Mouse (Mus musculus): ENCODE measurements around the gene Hsf2bp. TPM values are rescaled to one million over a fixed set of nuclear protein-coding genes. Genes with fewer than 3 reads are reported as not detected.

Hsf2bp gene
- polyA plus RNA-seq, 1 experiment from 2014 or later = 0.45 TPM

DNA sequence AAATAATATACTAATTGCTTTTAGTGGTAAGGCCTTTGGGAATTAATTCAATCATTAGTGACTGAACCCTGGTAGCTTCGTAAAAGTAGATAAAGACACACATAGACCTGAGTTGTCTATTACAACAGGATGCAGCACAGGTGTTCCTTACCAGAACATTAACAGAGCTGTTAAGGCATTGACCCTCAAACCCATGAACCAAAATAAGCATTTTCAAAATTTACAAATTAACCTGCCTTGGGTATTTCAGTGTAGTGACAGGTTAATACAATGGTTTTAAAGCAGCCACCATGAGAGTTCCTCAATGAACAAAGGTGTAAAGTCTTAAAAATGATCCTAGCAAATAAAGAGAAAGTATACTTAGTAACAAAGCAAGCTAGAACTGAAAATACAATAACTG, 69.6 kb downstream of the Hsf2bp start:
- Histone ChIP-seq H3K9me3 (replicated peaks; ENCODE audit: control insufficient read depth, low read length) (no peaks in the 10 kb centered on the region), H3K4me2 (ENCODE audit: low read depth, low read length) (no peak overlapping the region), H3K36me3 (ENCODE audit: control insufficient read depth, insufficient read depth, low read length) (no peaks in the 10 kb centered on the region), H3K4me1 (ENCODE audit: control insufficient read depth, insufficient read depth, low read length) (peaks cover 10% of the 10 kb centered on the region; the same call in 1 of the 2 replicates), H3K27me3 (ENCODE audit: control insufficient read depth, insufficient read depth, low read length) (no peaks in the 10 kb centered on the region), H3K4me3 (replicated peaks; ENCODE audit: low read length) (no peak overlapping the region), H3K9ac (ENCODE audit: low read length) (no peak overlapping the region), H3K27ac (ENCODE audit: low read length) (no peak overlapping the region)
- no peak for ATAC-seq (ENCODE audit: insufficient read depth, low FRiP score)
- WGBS = 85% methylated on average over 1 of the region's 1 CpGs

- H3K36me3 ChIP-seq (ENCODE audit: control insufficient read depth, insufficient read depth, low read length) = no peaks in the 10 kb centered on the region
- no peaks in the 10 kb centered on the region for H3K27me3 ChIP-seq (ENCODE audit: control insufficient read depth, insufficient read depth, low read length)
- H3K9me3 ChIP-seq (replicated peaks; ENCODE audit: control insufficient read depth, low read length) = no peaks in the 10 kb centered on the region
- H3K4me2 ChIP-seq (ENCODE audit: low read depth, low read length) = no peak overlapping the region
- H3K9ac ChIP-seq (ENCODE audit: low read length) = no peak overlapping the region
- WGBS = 29% methylated on average over 2 of the region's 2 CpGs
- peak overlapping the region; percentile 56 for H3K27ac ChIP-seq (ENCODE audit: low read length)
- peaks cover 10% of the 10 kb centered on the region; the same call in 1 of the 2 replicates for H3K4me1 ChIP-seq (ENCODE audit: control insufficient read depth, insufficient read depth, low read length)
- no peak overlapping the region for H3K4me3 ChIP-seq (replicated peaks; ENCODE audit: low read length)
- ATAC-seq (ENCODE audit: insufficient read depth, low FRiP score) = peak; percentile 72
Measured at GRCm38 (mm10) chr17:31965623-31966022, 70.5 kb downstream of the Hsf2bp start.

GRCm38 (mm10) chr17:31962930-31963329, 73.2 kb downstream of the Hsf2bp start:
- Histone ChIP-seq H3K4me1 (ENCODE audit: control insufficient read depth, insufficient read depth, low read length) (peaks cover 10% of the 10 kb centered on the region; the same call in 1 of the 2 replicates), H3K9ac (ENCODE audit: low read length) (no peak overlapping the region), H3K27me3 (ENCODE audit: control insufficient read depth, insufficient read depth, low read length) (no peaks in the 10 kb centered on the region), H3K36me3 (ENCODE audit: control insufficient read depth, insufficient read depth, low read length) (no peaks in the 10 kb centered on the region), H3K27ac (ENCODE audit: low read length) (no peak overlapping the region), H3K4me3 (replicated peaks; ENCODE audit: low read length) (no peak overlapping the region), H3K4me2 (ENCODE audit: low read depth, low read length) (no peak overlapping the region), H3K9me3 (replicated peaks; ENCODE audit: control insufficient read depth, low read length) (no peaks in the 10 kb centered on the region)
- 66% methylated on average over 4 of the region's 4 CpGs for WGBS
- no peak for ATAC-seq (ENCODE audit: insufficient read depth, low FRiP score)

GRCm38 (mm10) chr17:31962281-31962680, 73.9 kb downstream of the Hsf2bp start:
- 82% methylated on average over 5 of the region's 5 CpGs for WGBS
- H3K4me2 ChIP-seq (ENCODE audit: low read depth, low read length) = no peak overlapping the region
- no peak for ATAC-seq (ENCODE audit: insufficient read depth, low FRiP score)
- H3K4me1 ChIP-seq (ENCODE audit: control insufficient read depth, insufficient read depth, low read length) = peaks cover 10% of the 10 kb centered on the region; the same call in 1 of the 2 replicates
- no peaks in the 10 kb centered on the region for H3K27me3 ChIP-seq (ENCODE audit: control insufficient read depth, insufficient read depth, low read length)
- H3K36me3 ChIP-seq (ENCODE audit: control insufficient read depth, insufficient read depth, low read length) = no peaks in the 10 kb centered on the region
- no peak overlapping the region for H3K9ac ChIP-seq (ENCODE audit: low read length)
- H3K27ac ChIP-seq (ENCODE audit: low read length) = no peak overlapping the region
- H3K4me3 ChIP-seq (replicated peaks; ENCODE audit: low read length) = no peak overlapping the region
- H3K9me3 ChIP-seq (replicated peaks; ENCODE audit: control insufficient read depth, low read length) = no peaks in the 10 kb centered on the region

GRCm38 (mm10) chr17:31954551-31955140, 81.5 kb downstream of the Hsf2bp start:
- Histone ChIP-seq H3K27ac (ENCODE audit: low read length) (no peak overlapping the region), H3K9ac (ENCODE audit: low read length) (no peak overlapping the region), H3K9me3 (replicated peaks; ENCODE audit: control insufficient read depth, low read length) (no peaks in the 10 kb centered on the region), H3K27me3 (ENCODE audit: control insufficient read depth, insufficient read depth, low read length) (no peaks in the 10 kb centered on the region), H3K36me3 (ENCODE audit: control insufficient read depth, insufficient read depth, low read length) (no peaks in the 10 kb centered on the region), H3K4me3 (replicated peaks; ENCODE audit: low read length) (no peak overlapping the region), H3K4me2 (ENCODE audit: low read depth, low read length) (no peak overlapping the region), H3K4me1 (ENCODE audit: control insufficient read depth, insufficient read depth, low read length) (no peaks in the 10 kb centered on the region)
- 85% methylated on average over 9 of the region's 9 CpGs for WGBS
- no peak for ATAC-seq (ENCODE audit: insufficient read depth, low FRiP score)

- Histone ChIP-seq H3K4me3 (replicated peaks; ENCODE audit: low read length) (no peak overlapping the region), H3K9ac (ENCODE audit: low read length) (no peak overlapping the region), H3K9me3 (replicated peaks; ENCODE audit: control insufficient read depth, low read length) (no peaks in the 10 kb centered on the region), H3K27me3 (ENCODE audit: control insufficient read depth, insufficient read depth, low read length) (no peaks in the 10 kb centered on the region), H3K27ac (ENCODE audit: low read length) (no peak overlapping the region), H3K4me1 (ENCODE audit: control insufficient read depth, insufficient read depth, low read length) (0 out of 2 replicates have a peak, but pooled peaks cover 4% of the 10 kb centered on the region), H3K4me2 (ENCODE audit: low read depth, low read length) (no peak overlapping the region), H3K36me3 (ENCODE audit: control insufficient read depth, insufficient read depth, low read length) (no peaks in the 10 kb centered on the region)
- ATAC-seq (ENCODE audit: insufficient read depth, low FRiP score) = no peak
- WGBS = 83% methylated on average over 1 of the region's 1 CpGs
Measured at GRCm38 (mm10) chr17:31949076-31949475, 87.1 kb downstream of the Hsf2bp start.

- no peak overlapping the region for H3K4me3 ChIP-seq (replicated peaks; ENCODE audit: low read length)
- no peak overlapping the region for H3K9ac ChIP-seq (ENCODE audit: low read length)
- H3K4me2 ChIP-seq (ENCODE audit: low read depth, low read length) = no peak overlapping the region
- H3K27me3 ChIP-seq (ENCODE audit: control insufficient read depth, insufficient read depth, low read length) = no peaks in the 10 kb centered on the region
- WGBS = 91% methylated on average over 9 of the region's 9 CpGs
- H3K36me3 ChIP-seq (ENCODE audit: control insufficient read depth, insufficient read depth, low read length) = no peaks in the 10 kb centered on the region
- H3K27ac ChIP-seq (ENCODE audit: low read length) = no peak overlapping the region
- no peaks in the 10 kb centered on the region for H3K9me3 ChIP-seq (replicated peaks; ENCODE audit: control insufficient read depth, low read length)
- ATAC-seq (ENCODE audit: insufficient read depth, low FRiP score) = no peak
- 0 out of 2 replicates have a peak, but pooled peaks cover 7% of the 10 kb centered on the region for H3K4me1 ChIP-seq (ENCODE audit: control insufficient read depth, insufficient read depth, low read length)
Measured at GRCm38 (mm10) chr17:31946436-31946835, 89.7 kb downstream of the Hsf2bp start.

DNA sequence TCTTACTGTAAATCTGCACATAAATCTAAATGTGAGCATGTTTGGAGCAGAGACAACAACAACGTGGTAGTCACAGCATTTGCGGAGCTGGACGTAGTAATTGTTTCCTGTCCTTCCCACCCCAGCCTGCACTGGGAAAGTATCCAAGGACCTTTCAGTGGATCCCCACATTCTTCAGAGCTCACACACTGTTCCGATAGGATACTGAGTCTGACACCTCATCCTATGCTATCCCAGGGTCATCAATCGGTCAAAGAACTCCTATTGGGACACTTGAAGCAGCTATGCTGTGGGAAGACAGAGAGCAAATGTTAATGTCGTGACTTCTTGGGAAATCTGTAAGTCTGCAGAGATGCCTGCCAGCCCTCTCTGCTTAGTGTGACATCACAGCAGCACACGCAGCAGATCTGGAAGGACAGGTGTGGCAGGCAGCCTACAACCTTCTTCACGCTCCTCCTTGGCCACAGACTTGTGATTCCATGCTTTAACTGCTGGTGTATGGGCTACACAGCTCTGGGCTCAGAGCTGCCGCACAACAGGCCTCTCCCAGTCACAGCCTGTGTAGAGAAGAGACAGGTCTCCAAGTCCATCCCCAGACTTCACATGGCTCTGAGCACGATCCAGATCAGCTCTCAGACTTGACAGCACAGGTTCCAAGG, 92.1 kb downstream of the Hsf2bp start:
- Histone ChIP-seq H3K4me1 (ENCODE audit: control insufficient read depth, insufficient read depth, low read length) (0 out of 2 replicates have a peak, but pooled peaks cover 8% of the 10 kb centered on the region), H3K4me2 (ENCODE audit: low read depth, low read length) (no peak overlapping the region), H3K9ac (ENCODE audit: low read length) (no peak overlapping the region), H3K4me3 (replicated peaks; ENCODE audit: low read length) (no peak overlapping the region), H3K27me3 (ENCODE audit: control insufficient read depth, insufficient read depth, low read length) (no peaks in the 10 kb centered on the region), H3K36me3 (ENCODE audit: control insufficient read depth, insufficient read depth, low read length) (no peaks in the 10 kb centered on the region), H3K27ac (ENCODE audit: low read length) (no peak overlapping the region; the same call in 1 of the 2 replicates), H3K9me3 (replicated peaks; ENCODE audit: control insufficient read depth, low read length) (no peaks in the 10 kb centered on the region)
- ATAC-seq (ENCODE audit: insufficient read depth, low FRiP score) = peak; percentile 50; the same call in 1 of the 2 replicates
- WGBS = 47% methylated on average over 10 of the region's 10 CpGs

DNA sequence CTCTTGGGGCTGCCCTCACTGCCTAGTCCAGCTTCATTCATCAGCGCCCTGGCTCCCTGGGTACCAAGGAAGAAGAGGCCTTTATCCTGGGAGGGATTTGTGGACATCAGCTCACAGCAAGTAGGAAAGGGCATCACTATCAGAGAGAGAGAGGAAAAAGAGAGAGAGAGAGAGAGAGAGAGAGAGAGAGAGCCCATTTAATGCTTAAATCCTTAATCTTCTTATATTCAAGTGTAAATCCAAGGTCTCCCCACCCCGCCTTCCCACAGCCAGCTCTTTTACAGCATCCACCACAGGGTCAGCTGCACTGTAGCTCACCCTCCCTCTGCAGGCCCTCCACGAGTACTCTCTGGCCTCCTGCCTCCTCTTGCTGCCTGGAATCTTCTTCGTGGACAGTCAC, 94.5 kb downstream of the Hsf2bp start:
- ATAC-seq (ENCODE audit: insufficient read depth, low FRiP score) = no peak
- Histone ChIP-seq H3K9ac (ENCODE audit: low read length) (no peak overlapping the region), H3K4me1 (ENCODE audit: control insufficient read depth, insufficient read depth, low read length) (peaks cover 17% of the 10 kb centered on the region), H3K27me3 (ENCODE audit: control insufficient read depth, insufficient read depth, low read length) (no peaks in the 10 kb centered on the region), H3K27ac (ENCODE audit: low read length) (no peak overlapping the region), H3K36me3 (ENCODE audit: control insufficient read depth, insufficient read depth, low read length) (no peaks in the 10 kb centered on the region), H3K4me2 (ENCODE audit: low read depth, low read length) (no peak overlapping the region), H3K9me3 (replicated peaks; ENCODE audit: control insufficient read depth, low read length) (no peaks in the 10 kb centered on the region), H3K4me3 (replicated peaks; ENCODE audit: low read length) (no peak overlapping the region)
- WGBS = 51% methylated on average over 4 of the region's 4 CpGs

Measured in stomach, embryonic 16.5 days (tissue).